Mouse (Mus musculus): ENCODE data around the gene Aff3. TPM values are rescaled to one million over a fixed set of nuclear protein-coding genes. Genes with fewer than 3 reads are reported as not detected.

Aff3 gene
- polyA plus RNA-seq, 1 experiment from 2014 or later: 25.7 TPM

- 3% methylated on average over 10 of the region's 10 CpGs for WGBS
Observed at GRCm38 (mm10) chr1:38626388-38626738, 38.4 kb downstream of the Aff3 start.

GRCm38 (mm10) chr1:38621840-38622239 is 42.9 kb downstream of the Aff3 start:
- H3K36me3 ChIP-seq (replicated peaks): 0 out of 2 replicates have a peak, but pooled peaks cover 7% of the 10 kb centered on the region
- H3K27ac ChIP-seq: no peak overlapping the region
- H3K4me1 ChIP-seq: peaks cover 22% of the 10 kb centered on the region
- H3K4me3 ChIP-seq (replicated peaks): no peak overlapping the region
- no peak for ATAC-seq (ENCODE audit: low FRiP score)
- no peaks in the 10 kb centered on the region for H3K9me3 ChIP-seq
- 57% methylated on average over 4 of the region's 4 CpGs for WGBS
- H3K9ac ChIP-seq: no peak overlapping the region
- no peaks in the 10 kb centered on the region for H3K27me3 ChIP-seq
- H3K4me2 ChIP-seq: no peak overlapping the region

More at GRCm38 (mm10) chr1:38626388-38626738, 38.4 kb downstream of the Aff3 start:
- Histone ChIP-seq H3K9me3 (no peaks in the 10 kb centered on the region), H3K9ac (peak overlapping the region; percentile 92), H3K4me1 (peaks cover 47% of the 10 kb centered on the region), H3K27me3 (0 out of 2 replicates have a peak, but pooled peaks cover 3% of the 10 kb centered on the region), H3K36me3 (replicated peaks) (no peaks in the 10 kb centered on the region), H3K4me3 (replicated peaks) (peak overlapping the region; percentile 87), H3K4me2 (peak overlapping the region; percentile 85), H3K27ac (peak overlapping the region; percentile 95)
- peak; percentile 23; the same call in 1 of the 2 replicates for ATAC-seq (ENCODE audit: low FRiP score)

GRCm38 (mm10) chr1:38620401-38620800 is 44.4 kb downstream of the Aff3 start:
- 79% methylated on average over 6 of the region's 6 CpGs for WGBS
- H3K4me3 ChIP-seq (replicated peaks): no peak overlapping the region
- H3K4me1 ChIP-seq: peaks cover 19% of the 10 kb centered on the region
- no peak overlapping the region for H3K9ac ChIP-seq
- no peak overlapping the region for H3K4me2 ChIP-seq
- no peaks in the 10 kb centered on the region for H3K9me3 ChIP-seq
- no peak overlapping the region for H3K27ac ChIP-seq
- no peak for ATAC-seq (ENCODE audit: low FRiP score)
- 0 out of 2 replicates have a peak, but pooled peaks cover 7% of the 10 kb centered on the region for H3K36me3 ChIP-seq (replicated peaks)
- H3K27me3 ChIP-seq: no peaks in the 10 kb centered on the region

- 5% methylated on average over 4 of the region's 4 CpGs for WGBS
- no peaks in the 10 kb centered on the region for H3K36me3 ChIP-seq (replicated peaks)
- H3K27me3 ChIP-seq: no peaks in the 10 kb centered on the region
- H3K4me3 ChIP-seq (replicated peaks): no peak overlapping the region
- ATAC-seq (ENCODE audit: low FRiP score): peak; percentile 58; the same call in 1 of the 2 replicates
- H3K4me2 ChIP-seq: peak overlapping the region; percentile 10; the same call in 1 of the 2 replicates
- no peaks in the 10 kb centered on the region for H3K9me3 ChIP-seq
- H3K4me1 ChIP-seq: peaks cover 18% of the 10 kb centered on the region
- H3K27ac ChIP-seq: peak overlapping the region; percentile 80
- H3K9ac ChIP-seq: no peak overlapping the region
Observed at GRCm38 (mm10) chr1:38606741-38607140, 58.0 kb downstream of the Aff3 start.

- Histone ChIP-seq H3K27ac (no peak overlapping the region), H3K4me3 (replicated peaks) (no peak overlapping the region), H3K27me3 (no peaks in the 10 kb centered on the region), H3K9me3 (no peaks in the 10 kb centered on the region), H3K4me2 (no peak overlapping the region), H3K36me3 (replicated peaks) (no peaks in the 10 kb centered on the region), H3K9ac (no peak overlapping the region), H3K4me1 (peaks cover 18% of the 10 kb centered on the region)
- ATAC-seq (ENCODE audit: low FRiP score): no peak
- WGBS: 80% methylated on average over 4 of the region's 4 CpGs
Observed at GRCm38 (mm10) chr1:38605426-38605825, 59.3 kb downstream of the Aff3 start.

- H3K9me3 ChIP-seq: no peaks in the 10 kb centered on the region
- peaks cover 18% of the 10 kb centered on the region for H3K4me1 ChIP-seq
- 94% methylated on average over 7 of the region's 7 CpGs for WGBS
- H3K9ac ChIP-seq: no peak overlapping the region
- ATAC-seq (ENCODE audit: low FRiP score): no peak
- no peak overlapping the region for H3K4me2 ChIP-seq
- H3K36me3 ChIP-seq (replicated peaks): no peaks in the 10 kb centered on the region
- H3K27me3 ChIP-seq: no peaks in the 10 kb centered on the region
- no peak overlapping the region for H3K4me3 ChIP-seq (replicated peaks)
- H3K27ac ChIP-seq: no peak overlapping the region
Observed at GRCm38 (mm10) chr1:38604611-38605010, 60.1 kb downstream of the Aff3 start.

GRCm38 (mm10) chr1:38601802-38602508 is 62.8 kb downstream of the Aff3 start:
- Histone ChIP-seq H3K9ac (0 out of 2 replicates have a peak overlapping the region, but pooled peaks have one; percentile 21), H3K9me3 (no peaks in the 10 kb centered on the region), H3K4me2 (no peak overlapping the region), H3K27ac (0 out of 2 replicates have a peak overlapping the region, but pooled peaks have one; percentile 31), H3K4me3 (replicated peaks) (no peak overlapping the region), H3K36me3 (replicated peaks) (no peaks in the 10 kb centered on the region), H3K4me1 (peaks cover 15% of the 10 kb centered on the region), H3K27me3 (no peaks in the 10 kb centered on the region)
- 71% methylated on average over 11 of the region's 11 CpGs for WGBS
- no peak for ATAC-seq (ENCODE audit: low FRiP score)

GRCm38 (mm10) chr1:38595311-38595710 is 69.4 kb downstream of the Aff3 start:
- H3K9ac ChIP-seq: no peak overlapping the region
- no peak for ATAC-seq (ENCODE audit: low FRiP score)
- 70% methylated on average over 3 of the region's 3 CpGs for WGBS
- H3K27ac ChIP-seq: no peak overlapping the region
- H3K36me3 ChIP-seq (replicated peaks): no peaks in the 10 kb centered on the region
- no peaks in the 10 kb centered on the region for H3K27me3 ChIP-seq
- no peak overlapping the region for H3K4me2 ChIP-seq
- peaks cover 15% of the 10 kb centered on the region for H3K4me1 ChIP-seq
- no peaks in the 10 kb centered on the region for H3K9me3 ChIP-seq
- H3K4me3 ChIP-seq (replicated peaks): no peak overlapping the region

- ATAC-seq (ENCODE audit: low FRiP score): no peak
- Histone ChIP-seq H3K36me3 (replicated peaks) (no peaks in the 10 kb centered on the region), H3K9ac (no peak overlapping the region), H3K9me3 (no peaks in the 10 kb centered on the region), H3K27me3 (no peaks in the 10 kb centered on the region), H3K27ac (0 out of 2 replicates have a peak overlapping the region, but pooled peaks have one; percentile 43), H3K4me2 (no peak overlapping the region), H3K4me1 (peaks cover 15% of the 10 kb centered on the region), H3K4me3 (replicated peaks) (no peak overlapping the region)
- WGBS: 71% methylated on average over 5 of the region's 5 CpGs
Observed at GRCm38 (mm10) chr1:38594766-38595165, 70.0 kb downstream of the Aff3 start.

GRCm38 (mm10) chr1:38591194-38591593 is 73.6 kb downstream of the Aff3 start:
- no peak for ATAC-seq (ENCODE audit: low FRiP score)
- no peaks in the 10 kb centered on the region for H3K27me3 ChIP-seq
- peaks cover 12% of the 10 kb centered on the region for H3K4me1 ChIP-seq
- H3K9ac ChIP-seq: no peak overlapping the region
- no peak overlapping the region for H3K4me3 ChIP-seq (replicated peaks)
- H3K36me3 ChIP-seq (replicated peaks): no peaks in the 10 kb centered on the region
- no peak overlapping the region for H3K4me2 ChIP-seq
- 82% methylated on average over 8 of the region's 8 CpGs for whole genome bisulfite sequencing
- no peak overlapping the region for H3K27ac ChIP-seq
- H3K9me3 ChIP-seq: no peaks in the 10 kb centered on the region

GRCm38 (mm10) chr1:38588741-38589140 is 76.0 kb downstream of the Aff3 start:
- Histone ChIP-seq H3K27ac (no peak overlapping the region), H3K4me1 (peaks cover 6% of the 10 kb centered on the region; the same call in 1 of the 2 replicates), H3K9me3 (0 out of 2 replicates have a peak, but pooled peaks cover 3% of the 10 kb centered on the region), H3K4me2 (no peak overlapping the region), H3K36me3 (replicated peaks) (0 out of 2 replicates have a peak, but pooled peaks cover 3% of the 10 kb centered on the region), H3K9ac (no peak overlapping the region), H3K4me3 (replicated peaks) (no peak overlapping the region), H3K27me3 (no peaks in the 10 kb centered on the region)
- WGBS: 88% methylated on average over 6 of the region's 6 CpGs
- no peak for ATAC-seq (ENCODE audit: low FRiP score)

GRCm38 (mm10) chr1:38582328-38582727 is 82.4 kb downstream of the Aff3 start:
- H3K4me1 ChIP-seq: peaks cover 12% of the 10 kb centered on the region
- H3K9me3 ChIP-seq: 0 out of 2 replicates have a peak, but pooled peaks cover 3% of the 10 kb centered on the region
- no peak overlapping the region for H3K4me3 ChIP-seq (replicated peaks)
- 0 out of 2 replicates have a peak, but pooled peaks cover 3% of the 10 kb centered on the region for H3K36me3 ChIP-seq (replicated peaks)
- WGBS: 89% methylated on average over 9 of the region's 9 CpGs
- no peaks in the 10 kb centered on the region for H3K27me3 ChIP-seq
- ATAC-seq (ENCODE audit: low FRiP score): no peak
- no peak overlapping the region for H3K27ac ChIP-seq
- H3K4me2 ChIP-seq: no peak overlapping the region
- H3K9ac ChIP-seq: no peak overlapping the region

GRCm38 (mm10) chr1:38580572-38580971 is 84.2 kb downstream of the Aff3 start:
- Histone ChIP-seq H3K27ac (no peak overlapping the region), H3K36me3 (replicated peaks) (0 out of 2 replicates have a peak, but pooled peaks cover 3% of the 10 kb centered on the region), H3K9me3 (no peaks in the 10 kb centered on the region), H3K27me3 (no peaks in the 10 kb centered on the region), H3K4me3 (replicated peaks) (no peak overlapping the region), H3K9ac (no peak overlapping the region), H3K4me2 (no peak overlapping the region), H3K4me1 (peaks cover 11% of the 10 kb centered on the region)
- ATAC-seq (ENCODE audit: low FRiP score): no peak
- 88% methylated on average over 2 of the region's 2 CpGs for WGBS

All from forebrain, embryonic 12.5 days (tissue).